Mouse (Mus musculus): Measurements from ENCODE around the gene Mgat5. TPM values are rescaled to one million over a fixed set of nuclear protein-coding genes. Genes with fewer than 3 reads are reported as not detected.
A peak's percentile ranks its signal among the peaks of the same experiment; 100 is the strongest.

Gene Mgat5
- 5.1 and 5.8 TPM in 2 replicates for polyA plus RNA-seq (2014; fragmentation: Nextera tagmentation; extraction: Ambion mirVana)

DNA sequence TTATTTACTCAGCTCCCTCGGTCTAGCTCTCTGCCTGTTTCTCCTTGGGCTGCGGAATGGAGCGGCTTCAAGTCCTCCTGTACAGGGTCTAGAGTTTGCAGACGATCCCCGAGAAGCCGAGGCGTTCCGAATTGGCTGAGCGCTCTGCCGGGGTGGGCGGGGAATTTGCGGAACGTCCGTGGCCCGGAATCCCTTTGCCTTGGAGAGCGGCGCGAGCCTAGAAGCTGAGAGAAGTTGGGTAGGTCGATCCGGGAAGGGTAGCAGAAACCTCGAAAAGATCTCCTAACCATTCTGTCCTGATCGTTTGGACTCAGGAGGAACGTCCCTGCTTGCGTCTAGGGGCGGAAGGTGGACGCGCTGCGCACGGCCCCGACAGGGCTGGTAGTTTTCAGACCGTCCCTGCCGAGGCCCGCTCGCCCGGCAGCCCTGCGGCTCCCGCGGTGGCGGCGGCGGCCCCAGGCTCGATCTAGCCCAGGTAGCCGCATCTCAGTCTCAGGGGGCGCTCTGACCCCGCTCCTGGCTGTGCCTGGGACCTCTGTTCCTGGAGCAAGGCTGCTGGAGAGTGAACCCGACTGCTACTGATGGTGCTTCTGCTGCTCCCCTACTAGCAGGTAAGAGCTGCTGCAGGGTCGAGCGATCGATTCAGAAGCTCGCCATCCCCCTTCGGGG lies at the start of gene Mgat5:
TSS of gene Mgat5 (plus strand) at position 199 of the 669 bp plus-strand sequence.
- Histone ChIP-seq H3K4me2 (ENCODE audit: low read depth, low read length) (peak within 1 kb of the TSS; percentile 95), H3K4me3 (ENCODE audit: low read depth, low read length) (peak within 1 kb of the TSS; percentile 87), H3K9me3 (ENCODE audit: control insufficient read depth, low read length) (no peaks in the 10 kb centered on the region), H3K4me1 (ENCODE audit: control insufficient read depth, insufficient read depth, low read length) (peaks cover 12% of the 10 kb centered on the region), H3K36me3 (ENCODE audit: control insufficient read depth, insufficient read depth, low read length) (no peaks in the 10 kb centered on the region), H3K27me3 (replicated peaks; ENCODE audit: control insufficient read depth, insufficient read depth, low read length) (no peaks in the 10 kb centered on the region), H3K9ac (ENCODE audit: low read depth, low read length) (peak within 1 kb of the TSS; percentile 79), H3K27ac (replicated peaks; ENCODE audit: low read depth, low read length) (peak within 1 kb of the TSS; percentile 93)
- 0% methylated on average over 40 of the region's 51 CpGs for WGBS
- ATAC-seq (ENCODE audit: low read depth) (peak; percentile 95), DNase-seq (ENCODE audit: low spot score) (peak; percentile 97)

DNA sequence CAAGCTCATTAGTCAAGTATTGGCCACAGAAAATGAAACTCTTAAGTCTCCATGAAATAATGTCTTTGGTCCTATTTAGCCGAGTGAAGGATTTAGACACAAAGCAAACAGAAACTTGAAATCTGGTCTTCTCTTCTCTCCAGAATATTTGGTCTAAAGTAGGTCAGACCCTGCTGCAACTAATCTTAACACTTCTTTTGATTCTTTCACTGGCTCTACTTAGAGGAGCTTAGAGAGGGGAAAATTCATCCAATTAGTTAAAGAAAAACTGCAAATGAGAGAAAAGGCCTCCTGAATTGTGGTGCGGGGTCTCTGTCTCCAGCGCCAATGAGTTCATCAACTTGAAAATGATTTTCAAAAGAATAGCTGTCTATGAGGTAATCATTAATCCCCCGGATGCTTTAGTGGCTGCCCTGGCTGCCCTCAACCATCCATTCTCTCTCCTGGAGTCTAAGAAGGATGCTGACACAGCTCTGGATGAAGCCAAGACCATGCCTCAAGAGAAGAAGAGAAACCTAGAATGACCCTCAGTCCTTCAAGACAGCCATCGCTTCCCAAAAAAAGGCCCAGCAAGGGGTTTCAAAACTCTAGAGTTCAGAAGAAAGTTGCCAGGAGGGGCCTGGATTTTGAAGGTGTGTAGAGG lies 44.6 kb upstream of the Mgat5 start:
- no peaks in the 10 kb centered on the region for H3K4me1 ChIP-seq (ENCODE audit: control insufficient read depth, insufficient read depth, low read length)
- H3K4me3 ChIP-seq (ENCODE audit: low read depth, low read length), result no peak overlapping the region
- H3K27me3 ChIP-seq (replicated peaks; ENCODE audit: control insufficient read depth, insufficient read depth, low read length), result no peaks in the 10 kb centered on the region
- no peak for ATAC-seq (ENCODE audit: low read depth)
- H3K9me3 ChIP-seq (ENCODE audit: control insufficient read depth, low read length), result no peaks in the 10 kb centered on the region
- H3K4me2 ChIP-seq (ENCODE audit: low read depth, low read length), result no peak overlapping the region
- no peak overlapping the region for H3K27ac ChIP-seq (replicated peaks; ENCODE audit: low read depth, low read length)
- H3K9ac ChIP-seq (ENCODE audit: low read depth, low read length), result no peak overlapping the region
- H3K36me3 ChIP-seq (ENCODE audit: control insufficient read depth, insufficient read depth, low read length), result no peaks in the 10 kb centered on the region
- WGBS, result 89% methylated on average over 5 of the region's 5 CpGs
- DNase-seq (ENCODE audit: low spot score), result no peak

GRCm38 (mm10) chr1:127164589-127165160 lies 40.1 kb upstream of the Mgat5 start:
- Histone ChIP-seq H3K9ac (ENCODE audit: low read depth, low read length) (no peak overlapping the region), H3K9me3 (ENCODE audit: control insufficient read depth, low read length) (no peaks in the 10 kb centered on the region), H3K4me3 (ENCODE audit: low read depth, low read length) (no peak overlapping the region), H3K27ac (replicated peaks; ENCODE audit: low read depth, low read length) (no peak overlapping the region), H3K4me1 (ENCODE audit: control insufficient read depth, insufficient read depth, low read length) (peaks cover 3% of the 10 kb centered on the region; the same call in 1 of the 2 replicates), H3K4me2 (ENCODE audit: low read depth, low read length) (no peak overlapping the region), H3K27me3 (replicated peaks; ENCODE audit: control insufficient read depth, insufficient read depth, low read length) (no peaks in the 10 kb centered on the region), H3K36me3 (ENCODE audit: control insufficient read depth, insufficient read depth, low read length) (no peaks in the 10 kb centered on the region)
- DNase-seq (ENCODE audit: low spot score) (no peak), ATAC-seq (ENCODE audit: low read depth) (no peak)
- WGBS, result 77% methylated on average over 4 of the region's 4 CpGs

DNA sequence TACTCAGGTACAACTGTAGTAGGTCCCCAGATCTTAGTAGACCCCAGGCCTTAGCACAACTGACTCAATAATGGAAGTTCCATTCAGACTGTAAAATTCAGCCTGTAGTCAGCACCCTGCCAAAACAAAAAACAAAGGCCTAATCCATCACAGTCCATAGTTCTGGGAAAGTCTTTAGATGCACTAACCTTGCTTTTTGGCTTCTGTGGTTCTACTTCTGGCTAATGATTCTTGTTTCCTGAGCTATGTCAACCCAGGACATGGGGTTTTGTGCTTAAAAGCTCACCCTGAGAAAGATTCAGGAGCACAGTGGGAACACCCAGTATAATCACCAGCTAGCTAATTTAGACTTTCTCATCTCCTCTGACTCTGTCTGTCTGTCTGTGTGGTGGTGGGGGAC lies 38.3 kb upstream of the Mgat5 start:
- no peak for DNase-seq (ENCODE audit: low spot score)
- no peaks in the 10 kb centered on the region for H3K36me3 ChIP-seq (ENCODE audit: control insufficient read depth, insufficient read depth, low read length)
- H3K27me3 ChIP-seq (replicated peaks; ENCODE audit: control insufficient read depth, insufficient read depth, low read length), result no peaks in the 10 kb centered on the region
- no peak overlapping the region for H3K9ac ChIP-seq (ENCODE audit: low read depth, low read length)
- no peak for ATAC-seq (ENCODE audit: low read depth)
- H3K4me2 ChIP-seq (ENCODE audit: low read depth, low read length), result no peak overlapping the region
- H3K4me1 ChIP-seq (ENCODE audit: control insufficient read depth, insufficient read depth, low read length), result peaks cover 3% of the 10 kb centered on the region; the same call in 1 of the 2 replicates
- no peaks in the 10 kb centered on the region for H3K9me3 ChIP-seq (ENCODE audit: control insufficient read depth, low read length)
- H3K27ac ChIP-seq (replicated peaks; ENCODE audit: low read depth, low read length), result no peak overlapping the region
- H3K4me3 ChIP-seq (ENCODE audit: low read depth, low read length), result no peak overlapping the region

DNA sequence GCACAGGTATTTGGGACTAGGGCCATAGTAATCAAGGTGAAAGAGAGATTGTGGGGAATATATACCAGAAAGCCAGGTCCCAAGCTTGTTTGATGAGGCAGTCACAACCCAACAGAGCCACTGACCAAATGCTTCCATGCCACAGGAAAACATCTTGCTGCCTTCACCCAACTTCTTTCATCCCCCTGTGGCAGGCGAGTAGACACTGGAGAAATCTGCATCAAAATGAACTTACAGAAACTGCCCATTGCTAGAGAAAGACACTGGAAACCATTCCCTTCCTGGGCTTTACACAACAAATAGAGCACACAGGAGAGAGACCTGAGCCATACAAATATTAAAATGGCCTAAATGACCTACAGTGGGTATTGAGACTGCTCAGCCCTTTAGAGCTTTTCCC lies 37.2 kb upstream of the Mgat5 start:
- Histone ChIP-seq H3K27me3 (replicated peaks; ENCODE audit: control insufficient read depth, insufficient read depth, low read length) (no peaks in the 10 kb centered on the region), H3K9me3 (ENCODE audit: control insufficient read depth, low read length) (no peaks in the 10 kb centered on the region), H3K4me2 (ENCODE audit: low read depth, low read length) (no peak overlapping the region), H3K9ac (ENCODE audit: low read depth, low read length) (no peak overlapping the region), H3K27ac (replicated peaks; ENCODE audit: low read depth, low read length) (no peak overlapping the region), H3K36me3 (ENCODE audit: control insufficient read depth, insufficient read depth, low read length) (no peaks in the 10 kb centered on the region), H3K4me3 (ENCODE audit: low read depth, low read length) (no peak overlapping the region), H3K4me1 (ENCODE audit: control insufficient read depth, insufficient read depth, low read length) (peaks cover 3% of the 10 kb centered on the region; the same call in 1 of the 2 replicates)
- DNase-seq (ENCODE audit: low spot score) (no peak), ATAC-seq (ENCODE audit: low read depth) (no peak)
- 59% methylated on average over 1 of the region's 1 CpGs for WGBS

DNA sequence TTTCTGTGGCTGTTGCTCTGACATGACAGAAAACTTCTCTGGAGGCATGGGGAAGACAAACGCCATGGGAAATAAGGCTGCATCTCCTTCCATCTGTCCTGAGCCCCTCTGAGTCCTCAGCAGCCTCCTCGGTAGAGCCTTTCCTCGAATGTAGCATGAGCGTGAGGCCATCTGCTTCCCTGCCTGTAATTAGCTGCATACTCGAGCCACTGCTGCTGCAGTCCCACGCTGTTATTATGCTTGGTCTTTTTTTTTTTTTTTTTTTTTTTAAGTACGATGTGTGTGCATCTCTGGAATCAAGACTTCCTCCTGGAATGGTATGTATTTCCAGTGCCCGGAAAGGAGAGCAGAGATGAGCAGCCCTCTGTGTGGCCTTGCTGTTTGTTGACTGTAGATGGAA lies 36.6 kb upstream of the Mgat5 start:
- no peaks in the 10 kb centered on the region for H3K27me3 ChIP-seq (replicated peaks; ENCODE audit: control insufficient read depth, insufficient read depth, low read length)
- no peaks in the 10 kb centered on the region for H3K9me3 ChIP-seq (ENCODE audit: control insufficient read depth, low read length)
- no peaks in the 10 kb centered on the region for H3K36me3 ChIP-seq (ENCODE audit: control insufficient read depth, insufficient read depth, low read length)
- ATAC-seq (ENCODE audit: low read depth), result no peak
- no peak overlapping the region for H3K27ac ChIP-seq (replicated peaks; ENCODE audit: low read depth, low read length)
- H3K4me1 ChIP-seq (ENCODE audit: control insufficient read depth, insufficient read depth, low read length), result peaks cover 3% of the 10 kb centered on the region; the same call in 1 of the 2 replicates
- 34% methylated on average over 8 of the region's 8 CpGs for WGBS
- no peak overlapping the region for H3K4me2 ChIP-seq (ENCODE audit: low read depth, low read length)
- no peak overlapping the region for H3K9ac ChIP-seq (ENCODE audit: low read depth, low read length)
- H3K4me3 ChIP-seq (ENCODE audit: low read depth, low read length), result no peak overlapping the region
- DNase-seq (ENCODE audit: low spot score), result peak; percentile 25

- no peaks in the 10 kb centered on the region for H3K27me3 ChIP-seq (replicated peaks; ENCODE audit: control insufficient read depth, insufficient read depth, low read length)
- H3K4me2 ChIP-seq (ENCODE audit: low read depth, low read length), result no peak overlapping the region
- H3K4me1 ChIP-seq (ENCODE audit: control insufficient read depth, insufficient read depth, low read length), result peaks cover 3% of the 10 kb centered on the region; the same call in 1 of the 2 replicates
- H3K36me3 ChIP-seq (ENCODE audit: control insufficient read depth, insufficient read depth, low read length), result no peaks in the 10 kb centered on the region
- no peak overlapping the region for H3K4me3 ChIP-seq (ENCODE audit: low read depth, low read length)
- 83% methylated on average over 8 of the region's 8 CpGs for WGBS
- no peak overlapping the region for H3K27ac ChIP-seq (replicated peaks; ENCODE audit: low read depth, low read length)
- no peak overlapping the region for H3K9ac ChIP-seq (ENCODE audit: low read depth, low read length)
- H3K9me3 ChIP-seq (ENCODE audit: control insufficient read depth, low read length), result no peaks in the 10 kb centered on the region
- ATAC-seq (ENCODE audit: low read depth) (no peak), DNase-seq (ENCODE audit: low spot score) (no peak)
Observed at GRCm38 (mm10) chr1:127169516-127169915, 35.3 kb upstream of the Mgat5 start.

GRCm38 (mm10) chr1:127171361-127171760 lies 33.5 kb upstream of the Mgat5 start:
- no peaks in the 10 kb centered on the region for H3K9me3 ChIP-seq (ENCODE audit: control insufficient read depth, low read length)
- H3K36me3 ChIP-seq (ENCODE audit: control insufficient read depth, insufficient read depth, low read length), result no peaks in the 10 kb centered on the region
- H3K27ac ChIP-seq (replicated peaks; ENCODE audit: low read depth, low read length), result no peak overlapping the region
- no peaks in the 10 kb centered on the region for H3K27me3 ChIP-seq (replicated peaks; ENCODE audit: control insufficient read depth, insufficient read depth, low read length)
- no peak overlapping the region for H3K4me3 ChIP-seq (ENCODE audit: low read depth, low read length)
- DNase-seq (ENCODE audit: low spot score) (no peak), ATAC-seq (ENCODE audit: low read depth) (no peak)
- H3K4me1 ChIP-seq (ENCODE audit: control insufficient read depth, insufficient read depth, low read length), result peaks cover 3% of the 10 kb centered on the region; the same call in 1 of the 2 replicates
- no peak overlapping the region for H3K9ac ChIP-seq (ENCODE audit: low read depth, low read length)
- 76% methylated on average over 7 of the region's 7 CpGs for WGBS
- no peak overlapping the region for H3K4me2 ChIP-seq (ENCODE audit: low read depth, low read length)
